Mouse (Mus musculus) adrenal gland, postnatal 25 days (tissue): ENCODE results near the gene Herc6. TPM values are rescaled to one million over a fixed set of nuclear protein-coding genes. Genes with fewer than 3 reads are reported as not detected.

ENCODE experiments used
- DNase-seq: peaks from one replicate; pipeline ENCODE4 v3.0.0; 2021; ENCODE audit warnings: mixed read lengths
- total RNA-seq: library from RNA; stranded (reverse); gene quantifications from 2 replicates; pipeline ENCODE4 v1.2.3, GENCODE M21; 2021

Herc6 gene
- total RNA-seq, 1 experiment from 2014 or later, result 19.4 TPM

GRCm38 (mm10) chr6:57571587-57571986 lies 9.2 kb upstream of the Herc6 start:
- DNase-seq, result no peak

- no peak for DNase-seq
Measured at GRCm38 (mm10) chr6:57581595-57581994, 795 bp downstream of the Herc6 start.

GRCm38 (mm10) chr6:57582356-57582755 lies 1.6 kb downstream of the Herc6 start:
- no peak for DNase-seq

- DNase-seq, result no peak
Measured at GRCm38 (mm10) chr6:57605546-57606307, 24.9 kb downstream of the Herc6 start.

- DNase-seq, result no peak
Measured at GRCm38 (mm10) chr6:57607999-57608398, 27.2 kb downstream of the Herc6 start.

GRCm38 (mm10) chr6:57609631-57610030 lies 28.8 kb downstream of the Herc6 start:
- DNase-seq, result no peak

- DNase-seq, result no peak
Measured at GRCm38 (mm10) chr6:57615788-57616187, 35.0 kb downstream of the Herc6 start.

GRCm38 (mm10) chr6:57639531-57639930 lies 58.7 kb downstream of the Herc6 start:
- no peak for DNase-seq

- DNase-seq, result peak; percentile 67
Measured at GRCm38 (mm10) chr6:57641789-57642188, 61.0 kb downstream of the Herc6 start.

- no peak for DNase-seq
Measured at GRCm38 (mm10) chr6:57647256-57647655, 66.5 kb downstream of the Herc6 start.

- DNase-seq, result no peak
Measured at GRCm38 (mm10) chr6:57661295-57661694, 80.5 kb downstream of the Herc6 start.

GRCm38 (mm10) chr6:57684156-57684555 lies 103.4 kb downstream of the Herc6 start:
- no peak for DNase-seq

- DNase-seq, result peak; percentile 88
Measured at GRCm38 (mm10) chr6:57691467-57692261, 110.9 kb downstream of the Herc6 start, which contains the start of gene Pyurf. TSS of gene Pyurf (minus strand) at chr6:57692078.

GRCm38 (mm10) chr6:57693116-57693515 lies 112.3 kb downstream of the Herc6 start:
- no peak for DNase-seq

- no peak for DNase-seq
Measured at GRCm38 (mm10) chr6:57701686-57702085, 120.9 kb downstream of the Herc6 start.

GRCm38 (mm10) chr6:57702376-57702742 lies 121.6 kb downstream of the Herc6 start, which contains the start of gene Lancl2:
TSS of gene Lancl2 (plus strand) at chr6:57702540.
- DNase-seq, result no peak

- peak; percentile 97 for DNase-seq
Measured at GRCm38 (mm10) chr6:57702743-57703499, 122.1 kb downstream of the Herc6 start.

- DNase-seq, result no peak
Measured at GRCm38 (mm10) chr6:57703703-57704102, 122.9 kb downstream of the Herc6 start.

- no peak for DNase-seq
Measured at GRCm38 (mm10) chr6:57706721-57707120, 125.9 kb downstream of the Herc6 start.

GRCm38 (mm10) chr6:57711726-57712125 lies 130.9 kb downstream of the Herc6 start:
- no peak for DNase-seq
